Mouse (Mus musculus): ENCODE results near the gene Il12rb1.
A peak's percentile ranks its signal among the peaks of the same experiment; 100 is the strongest.

Il12rb1 gene

GRCm38 (mm10) chr8:70808239-70808638 is at the start of gene Il12rb1:
Gene Il12rb1 (plus strand): TSS chr8:70808449.
- no peak for DNase-seq (ENCODE audit: low read depth)

GRCm38 (mm10) chr8:70758616-70759561 is 49.4 kb upstream of the Il12rb1 start:
- DNase-seq (ENCODE audit: low read depth) = no peak

- no peak for DNase-seq (ENCODE audit: low read depth)
Measured at GRCm38 (mm10) chr8:70760350-70760749, 47.9 kb upstream of the Il12rb1 start.

GRCm38 (mm10) chr8:70760775-70761406 is 47.4 kb upstream of the Il12rb1 start, which contains the start of gene Mpv17l2:
Gene Mpv17l2 (minus strand): TSS chr8:70760946.
- DNase-seq (ENCODE audit: low read depth) = peak; percentile 99

GRCm38 (mm10) chr8:70762118-70762517 is 46.1 kb upstream of the Il12rb1 start:
- no peak for DNase-seq (ENCODE audit: low read depth)

- DNase-seq (ENCODE audit: low read depth) = no peak
Measured at GRCm38 (mm10) chr8:70763354-70763753, 44.9 kb upstream of the Il12rb1 start.

- DNase-seq (ENCODE audit: low read depth) = peak; percentile 89
Measured at GRCm38 (mm10) chr8:70764026-70764425, 44.2 kb upstream of the Il12rb1 start.

- no peak for DNase-seq (ENCODE audit: low read depth)
Measured at GRCm38 (mm10) chr8:70764676-70765075, 43.6 kb upstream of the Il12rb1 start.

- no peak for DNase-seq (ENCODE audit: low read depth)
Measured at GRCm38 (mm10) chr8:70765329-70765728, 42.9 kb upstream of the Il12rb1 start.

- DNase-seq (ENCODE audit: low read depth) = no peak
Measured at GRCm38 (mm10) chr8:70765838-70766570, 42.2 kb upstream of the Il12rb1 start.

- peak; percentile 66 for DNase-seq (ENCODE audit: low read depth)
Measured at GRCm38 (mm10) chr8:70766571-70767440, 41.4 kb upstream of the Il12rb1 start.

GRCm38 (mm10) chr8:70767503-70767902 is 40.7 kb upstream of the Il12rb1 start:
- no peak for DNase-seq (ENCODE audit: low read depth)

- no peak for DNase-seq (ENCODE audit: low read depth)
Measured at GRCm38 (mm10) chr8:70768231-70768776, 39.9 kb upstream of the Il12rb1 start.

GRCm38 (mm10) chr8:70768956-70769355 is 39.3 kb upstream of the Il12rb1 start:
- no peak for DNase-seq (ENCODE audit: low read depth)

GRCm38 (mm10) chr8:70769359-70769758 is 38.9 kb upstream of the Il12rb1 start:
- peak; percentile 94 for DNase-seq (ENCODE audit: low read depth)

- no peak for DNase-seq (ENCODE audit: low read depth)
Measured at GRCm38 (mm10) chr8:70769858-70770257, 38.4 kb upstream of the Il12rb1 start.

GRCm38 (mm10) chr8:70770748-70771147 is 37.5 kb upstream of the Il12rb1 start:
- DNase-seq (ENCODE audit: low read depth) = no peak

GRCm38 (mm10) chr8:70771217-70771616 is 37.0 kb upstream of the Il12rb1 start:
- DNase-seq (ENCODE audit: low read depth) = no peak

- DNase-seq (ENCODE audit: low read depth) = no peak
Measured at GRCm38 (mm10) chr8:70772075-70772474, 36.2 kb upstream of the Il12rb1 start.

- no peak for DNase-seq (ENCODE audit: low read depth)
Measured at GRCm38 (mm10) chr8:70772890-70773289, 35.4 kb upstream of the Il12rb1 start.

- DNase-seq (ENCODE audit: low read depth) = no peak
Measured at GRCm38 (mm10) chr8:70773410-70773809, 34.8 kb upstream of the Il12rb1 start.
